Mouse (Mus musculus) c-Kit-positive CD71-positive TER-119-negative erythroid progenitor cells, embryonic 14.5 days (primary cell): ENCODE measurements around the gene Irf9.

ENCODE experiments used
- DNase-seq: peaks from one replicate; pipeline ENCODE4 v3.0.0-alpha.2; 2013; ENCODE audit warnings: low read depth

Irf9 gene

DNA sequence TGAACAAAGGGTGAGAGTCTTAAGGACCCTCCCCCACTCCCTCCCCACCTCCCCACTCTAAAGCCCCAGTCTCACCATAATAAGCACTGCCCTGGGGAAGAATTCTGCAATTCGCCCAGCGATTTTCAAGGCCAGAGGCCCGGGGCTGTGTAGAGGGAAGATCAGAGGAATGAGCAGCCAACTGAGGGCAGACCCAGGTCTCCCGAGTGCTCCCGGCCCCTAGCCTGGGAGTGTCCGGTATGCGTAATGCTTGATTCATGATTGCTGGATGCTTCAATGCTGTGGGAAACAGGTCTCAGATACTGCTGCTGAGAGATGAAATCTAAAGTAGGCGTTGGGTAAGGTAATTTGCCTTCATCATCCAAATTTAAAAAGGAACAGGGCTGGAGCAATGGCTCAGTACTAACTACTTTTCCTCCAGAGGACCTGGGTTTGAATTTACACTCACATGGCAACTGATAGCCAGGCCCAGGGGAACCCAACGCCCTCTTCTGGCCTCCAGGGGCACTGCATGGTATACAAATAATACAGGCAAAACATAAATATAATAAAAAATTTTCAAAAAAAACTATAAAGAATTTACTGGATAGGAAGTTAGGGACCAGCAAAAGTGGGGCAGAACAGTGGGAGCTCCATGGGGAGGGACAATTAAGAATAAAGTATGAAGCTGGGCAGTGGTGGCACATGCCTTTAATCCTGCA, 21.2 kb upstream of the Irf9 start:
- DNase-seq = no peak

- DNase-seq = no peak
Measured at GRCm38 (mm10) chr14:55584303-55584701, 19.1 kb upstream of the Irf9 start.

DNA sequence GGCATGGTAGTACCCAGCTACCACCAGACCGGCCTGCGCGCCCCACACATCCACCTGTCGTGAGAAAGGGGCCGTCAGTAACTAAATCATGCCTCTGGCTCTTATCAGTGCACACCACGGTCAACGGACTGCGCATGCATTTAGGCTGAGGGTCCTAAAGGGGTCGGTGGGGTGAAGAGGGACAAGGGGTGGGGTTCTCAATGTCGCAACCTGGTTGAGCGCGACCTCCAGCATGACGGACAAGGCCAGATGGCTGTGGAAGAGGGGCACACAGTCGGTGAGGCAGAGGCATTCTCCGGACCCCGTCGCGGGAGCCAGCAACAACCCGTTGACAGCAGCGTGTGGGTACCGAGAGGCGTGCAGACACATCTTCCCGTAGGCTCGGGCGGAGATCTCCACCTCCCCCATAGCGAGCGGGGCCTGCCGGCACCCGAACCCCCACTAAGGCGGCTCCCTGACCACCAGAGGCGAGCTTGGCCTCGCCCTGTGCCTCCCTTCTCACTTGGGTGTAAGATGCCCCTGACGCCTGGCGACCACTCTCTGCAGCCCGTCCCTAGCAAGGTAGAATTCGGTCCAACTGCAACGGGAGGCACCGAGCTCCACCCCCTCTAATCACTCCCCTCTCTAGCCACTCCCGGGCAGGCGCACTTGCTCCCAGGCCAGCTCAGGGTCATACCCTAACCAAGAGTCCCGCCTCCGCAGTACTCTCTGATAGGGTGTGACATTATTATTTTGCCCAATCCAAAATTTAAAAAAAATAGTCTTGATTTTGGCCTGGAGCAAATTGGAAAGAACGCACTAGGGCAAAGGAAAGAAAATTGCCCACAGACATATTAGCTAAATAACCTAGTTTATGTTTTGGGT, 18.4 kb upstream of the Irf9 start, which contains the start of gene Emc9:
Emc9 (minus strand) TSS at position 601 of the 864 bp plus-strand sequence.
- DNase-seq = peak; percentile 87

DNA sequence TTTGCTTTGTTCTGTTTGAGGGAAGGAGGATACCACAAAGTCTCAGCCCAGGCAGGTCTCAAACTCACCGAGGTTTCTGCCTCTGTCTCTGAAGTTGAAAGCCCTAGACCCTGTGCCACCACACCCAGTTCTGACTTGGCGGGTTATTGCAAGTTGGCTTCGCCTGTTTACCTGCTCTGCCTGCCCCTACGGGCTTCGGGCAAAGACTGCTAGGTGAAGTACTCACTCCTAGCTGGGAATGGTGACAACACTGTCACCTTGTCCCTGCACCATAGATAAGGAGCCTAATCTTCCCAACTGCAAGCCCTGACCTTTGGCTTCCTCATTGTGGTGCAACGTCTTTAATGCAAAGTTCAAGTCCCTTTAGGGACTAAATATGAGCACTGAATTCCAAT, 17.8 kb upstream of the Irf9 start:
- no peak for DNase-seq

- DNase-seq = no peak
Measured at GRCm38 (mm10) chr14:55586149-55586548, 17.2 kb upstream of the Irf9 start.

DNA sequence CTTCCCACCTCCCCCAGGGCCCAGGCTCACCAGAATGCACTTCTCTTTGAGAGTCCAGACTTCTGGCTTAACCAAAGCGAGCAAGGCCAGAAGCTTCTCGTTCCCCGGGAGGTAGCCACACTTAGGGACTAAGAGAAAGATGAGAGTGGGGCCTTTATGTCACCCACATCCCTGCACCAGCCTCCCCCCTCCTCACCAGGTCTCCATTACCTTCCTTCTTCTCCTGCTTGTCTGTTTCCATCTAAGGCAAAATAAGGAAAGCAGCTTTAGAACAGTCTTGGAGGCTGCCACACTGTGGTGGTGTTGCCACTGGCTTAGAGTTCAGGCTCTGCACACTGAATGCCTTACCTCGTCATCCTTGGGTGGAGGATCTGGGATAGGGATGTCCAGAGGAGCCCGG, 14.1 kb upstream of the Irf9 start:
- no peak for DNase-seq

DNA sequence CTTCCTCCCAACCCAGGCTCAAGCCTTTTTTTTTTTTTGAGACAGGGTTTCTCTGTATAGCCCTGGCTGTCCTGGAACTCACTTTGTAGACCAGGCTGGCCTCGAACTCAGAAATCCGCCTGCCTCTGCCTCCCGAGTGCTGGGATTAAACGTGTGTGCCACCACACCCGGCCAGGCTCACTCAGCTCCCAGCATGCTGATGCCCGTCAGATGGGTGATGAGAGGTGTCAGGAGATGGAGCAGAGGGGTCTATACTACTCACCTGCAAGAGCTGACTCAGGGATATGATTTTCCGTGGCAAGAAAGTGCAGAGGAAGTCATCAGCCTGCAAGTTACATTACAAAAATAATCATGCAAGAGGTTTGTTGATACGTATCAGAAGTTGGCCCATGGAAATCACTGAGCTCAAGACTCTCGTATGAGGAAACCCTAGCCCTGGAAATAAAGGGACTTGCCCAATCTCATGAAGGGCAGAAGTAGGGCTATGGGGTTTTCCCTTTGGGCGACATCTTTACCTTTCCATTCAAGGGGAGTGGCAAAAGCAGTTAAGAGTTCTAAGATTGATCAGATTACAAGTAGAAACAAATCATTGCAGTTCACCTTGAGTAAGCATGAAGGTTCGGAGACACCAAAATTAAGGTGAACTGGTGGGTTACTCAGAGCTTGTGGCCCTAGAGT, 13.5 kb upstream of the Irf9 start:
- DNase-seq = no peak

- peak; percentile 91 for DNase-seq
Measured at GRCm38 (mm10) chr14:55590748-55591330, 12.5 kb upstream of the Irf9 start, which contains the start of gene Psme2. Gene Psme2, minus strand, starts transcription at chr14:55591113.

DNA sequence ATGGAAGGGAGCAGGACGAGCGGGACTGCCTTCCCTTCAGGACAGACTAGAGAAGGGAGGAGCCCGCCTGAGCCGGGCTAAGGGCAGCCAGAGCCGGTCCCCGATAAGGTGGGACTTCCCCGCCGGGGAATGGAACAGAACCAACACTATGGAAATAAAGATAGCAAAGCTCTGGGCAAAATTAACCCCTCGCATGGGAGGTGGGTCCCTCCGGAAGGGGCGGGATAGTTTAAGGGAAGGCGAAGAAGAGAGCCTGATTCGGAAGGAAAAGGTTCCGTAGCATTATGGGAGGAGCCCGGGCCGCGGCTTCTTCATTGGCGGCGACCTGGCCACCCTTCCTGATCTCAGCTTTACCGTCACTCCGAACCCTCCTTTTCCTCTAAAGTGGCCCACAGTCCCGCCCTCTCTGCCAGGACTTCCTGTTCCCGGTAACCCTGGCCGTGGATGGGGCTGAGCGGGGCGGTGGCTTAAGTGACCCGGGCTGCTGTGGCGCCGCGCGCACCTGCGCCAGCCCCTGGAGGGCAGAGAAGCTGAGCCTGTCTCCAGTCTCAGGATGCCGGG, 12.0 kb upstream of the Irf9 start, which contains the start of gene Rnf31:
Rnf31 (plus strand) TSS at position 378 of the 561 bp plus-strand sequence.
- peak; percentile 94 for DNase-seq

- no peak for DNase-seq
Measured at GRCm38 (mm10) chr14:55592226-55592625, 11.1 kb upstream of the Irf9 start.

- DNase-seq = no peak
Measured at GRCm38 (mm10) chr14:55596036-55596690, 7.2 kb upstream of the Irf9 start.

GRCm38 (mm10) chr14:55598521-55599390, 4.6 kb upstream of the Irf9 start:
- DNase-seq = no peak

GRCm38 (mm10) chr14:55603633-55604576, 534 bp downstream of the Irf9 start:
- peak; percentile 98 for DNase-seq

GRCm38 (mm10) chr14:55604823-55605222, 1.5 kb downstream of the Irf9 start:
- no peak for DNase-seq

- no peak for DNase-seq
Measured at GRCm38 (mm10) chr14:55605743-55606459, 2.5 kb downstream of the Irf9 start.

DNA sequence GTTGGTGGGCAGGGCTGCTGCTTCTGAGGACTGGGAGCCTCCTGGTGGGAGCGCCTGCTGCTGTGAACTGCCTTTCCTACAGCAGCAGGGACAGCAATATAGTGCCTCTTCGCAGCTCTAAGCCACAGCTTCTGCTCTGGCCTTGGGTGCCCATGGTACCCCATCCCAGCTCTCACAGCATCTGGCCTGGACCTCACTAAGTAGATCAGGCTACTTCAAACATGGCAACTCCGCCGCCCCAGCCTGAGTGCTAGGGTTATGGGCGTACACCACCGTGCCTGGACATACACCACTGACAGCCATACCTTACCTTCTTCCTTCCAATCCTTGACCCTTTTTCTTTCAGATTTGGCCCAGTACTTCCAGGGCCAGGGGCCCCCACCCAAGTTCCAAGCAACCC, 5.0 kb downstream of the Irf9 start:
- DNase-seq = no peak

GRCm38 (mm10) chr14:55613346-55613745, 10.0 kb downstream of the Irf9 start:
- DNase-seq = no peak

GRCm38 (mm10) chr14:55614565-55615178, 11.3 kb downstream of the Irf9 start:
- peak; percentile 85 for DNase-seq
